Mouse (Mus musculus): ENCODE data around the gene Trpm4.

- no peak for TF ChIP-seq POLR2A (IDR thresholded peaks at IDR 0.05; ENCODE audit: borderline replicate concordance, insufficient read depth, low read length)
- TF ChIP-seq CTCF (IDR thresholded peaks at IDR 0.05; ENCODE audit: borderline replicate concordance, insufficient read depth, low read depth, low read length), result no peak
Measured at GRCm38 (mm10) chr7:45332685-45333425, 725 bp downstream of the Trpm4 start.

All from cerebellum, adult 2 months (tissue).